Mouse (Mus musculus) E14TG2a.4 (cell line): ENCODE measurements around the gene Tmem130.

Experiments
- H3K27me3 ChIP-seq: 2 replicates; pipeline ENCODE4 v1.6.1; 2014; ENCODE audit warnings: low read length, control low read depth; ENCODE audit not compliant: insufficient read depth
- H3K36me3 ChIP-seq: 2 replicates; pipeline ENCODE4 v1.6.1; 2014; ENCODE audit warnings: low read length, control low read depth; ENCODE audit not compliant: insufficient read depth
- H3K4me1 ChIP-seq: replicated peaks from 2 replicates; pipeline ENCODE4 v1.6.1; 2014; ENCODE audit warnings: low read depth, low read length, control low read depth
- H3K4me3 ChIP-seq: replicated peaks from 2 replicates; pipeline ENCODE4 v1.5.1; 2014; ENCODE audit warnings: mild to moderate bottlenecking, low read length
- H3K9me3 ChIP-seq: 2 replicates; pipeline ENCODE4 v1.6.1; 2014; ENCODE audit warnings: low read length, control low read depth
- CTCF ChIP-seq: conservative IDR thresholded peaks from 2 replicates; pipeline ENCODE4 v1.5.1; 2014; ENCODE audit warnings: low read length
- NANOG ChIP-seq: IDR thresholded peaks from 2 replicates; pipeline ENCODE4 v1.6.1; 2014; ENCODE audit warnings: borderline replicate concordance, low read length, mixed read lengths
- POU5F1 ChIP-seq: IDR thresholded peaks from 2 replicates; pipeline ENCODE4 v1.6.1; 2014; ENCODE audit warnings: low read length, borderline replicate concordance

The Tmem130 gene

GRCm38 (mm10) chr5:144724926-144725325 lies 36.7 kb downstream of the Tmem130 start:
- TF ChIP-seq POU5F1 (no peak), CTCF (no peak), NANOG (no peak)
- Histone ChIP-seq H3K4me1 (peaks cover 30% of the 10 kb centered on the region), H3K36me3 (no peaks in the 10 kb centered on the region), H3K27me3 (peaks cover 19% of the 10 kb centered on the region), H3K9me3 (peaks cover 16% of the 10 kb centered on the region), H3K4me3 (no peak overlapping the region)

GRCm38 (mm10) chr5:144720281-144720680 lies 41.3 kb downstream of the Tmem130 start:
- Histone ChIP-seq H3K4me3 (no peak overlapping the region), H3K9me3 (peaks cover 10% of the 10 kb centered on the region), H3K27me3 (peaks cover 46% of the 10 kb centered on the region), H3K36me3 (no peaks in the 10 kb centered on the region), H3K4me1 (peaks cover 8% of the 10 kb centered on the region)
- TF ChIP-seq CTCF = no peak
- TF ChIP-seq POU5F1 = no peak
- no peak for TF ChIP-seq NANOG

- Histone ChIP-seq H3K27me3 (peaks cover 46% of the 10 kb centered on the region), H3K9me3 (peaks cover 10% of the 10 kb centered on the region), H3K4me3 (no peak overlapping the region), H3K36me3 (no peaks in the 10 kb centered on the region), H3K4me1 (peaks cover 2% of the 10 kb centered on the region)
- TF ChIP-seq POU5F1 (no peak), CTCF (no peak), NANOG (no peak)
These were observed 41.8 kb downstream of the Tmem130 start for GRCm38 (mm10) chr5:144719781-144720180.

GRCm38 (mm10) chr5:144717186-144717585 lies 44.4 kb downstream of the Tmem130 start:
- peaks cover 46% of the 10 kb centered on the region for H3K27me3 ChIP-seq
- H3K9me3 ChIP-seq = no peaks in the 10 kb centered on the region
- no peaks in the 10 kb centered on the region for H3K36me3 ChIP-seq
- TF ChIP-seq NANOG (no peak), CTCF (no peak), POU5F1 (no peak)
- H3K4me1 ChIP-seq = peaks cover 3% of the 10 kb centered on the region
- H3K4me3 ChIP-seq = no peak overlapping the region

GRCm38 (mm10) chr5:144713371-144713770 lies 48.2 kb downstream of the Tmem130 start:
- peaks cover 21% of the 10 kb centered on the region for H3K27me3 ChIP-seq
- peaks cover 3% of the 10 kb centered on the region for H3K4me1 ChIP-seq
- no peaks in the 10 kb centered on the region for H3K9me3 ChIP-seq
- no peak overlapping the region for H3K4me3 ChIP-seq
- TF ChIP-seq POU5F1 = no peak
- no peak for TF ChIP-seq NANOG
- TF ChIP-seq CTCF = no peak
- no peaks in the 10 kb centered on the region for H3K36me3 ChIP-seq

- no peaks in the 10 kb centered on the region for H3K36me3 ChIP-seq
- 0 out of 2 replicates have a peak, but pooled peaks cover 4% of the 10 kb centered on the region for H3K4me1 ChIP-seq
- H3K4me3 ChIP-seq = no peak overlapping the region
- peaks cover 11% of the 10 kb centered on the region; the same call in 1 of the 2 replicates for H3K9me3 ChIP-seq
- H3K27me3 ChIP-seq = peaks cover 12% of the 10 kb centered on the region; the same call in 1 of the 2 replicates
- TF ChIP-seq CTCF (no peak), NANOG (no peak), POU5F1 (no peak)
These were observed 54.0 kb downstream of the Tmem130 start for GRCm38 (mm10) chr5:144707603-144708002.

- TF ChIP-seq CTCF = no peak
- no peak for TF ChIP-seq NANOG
- no peak for TF ChIP-seq POU5F1
- peaks cover 5% of the 10 kb centered on the region; the same call in 1 of the 2 replicates for H3K4me1 ChIP-seq
- H3K4me3 ChIP-seq = no peak overlapping the region
- peaks cover 22% of the 10 kb centered on the region for H3K27me3 ChIP-seq
- H3K36me3 ChIP-seq = no peaks in the 10 kb centered on the region
- H3K9me3 ChIP-seq = peaks cover 11% of the 10 kb centered on the region; the same call in 1 of the 2 replicates
These were observed 57.9 kb downstream of the Tmem130 start for GRCm38 (mm10) chr5:144703464-144704368.

- Histone ChIP-seq H3K4me3 (no peak overlapping the region), H3K36me3 (peaks cover 11% of the 10 kb centered on the region), H3K9me3 (peaks cover 12% of the 10 kb centered on the region), H3K27me3 (peaks cover 15% of the 10 kb centered on the region), H3K4me1 (peaks cover 47% of the 10 kb centered on the region)
- TF ChIP-seq CTCF (no peak), NANOG (no peak), POU5F1 (no peak)
These were observed 66.1 kb downstream of the Tmem130 start for GRCm38 (mm10) chr5:144695289-144696060.
